Mouse (Mus musculus): ENCODE data around the gene Tnfrsf18. TPM values are rescaled to one million over a fixed set of nuclear protein-coding genes. Genes with fewer than 3 reads are reported as not detected.

Gene Tnfrsf18
- polyA plus RNA-seq, 1 experiment from 2014 or later, result 0.65 TPM

GRCm38 (mm10) chr4:156059261-156059660 is 33.3 kb downstream of the Tnfrsf18 start, which contains the start of gene Ttll10:
Ttll10 (minus strand) TSS chr4:156059414.
- ATAC-seq (ENCODE audit: insufficient number of reproducible peaks, low FRiP score, low TSS enrichment, low read depth), result peak; percentile 46
- H3K4me3 ChIP-seq (ENCODE audit: low read depth, low read length), result peak within 1 kb of the TSS; percentile 3; the same call in 1 of the 2 replicates
- no peaks in the 10 kb centered on the region for H3K36me3 ChIP-seq (ENCODE audit: control insufficient read depth, insufficient read depth, low read length)
- no peaks in the 10 kb centered on the region for H3K27me3 ChIP-seq (ENCODE audit: control insufficient read depth, insufficient read depth, low read length)
- H3K4me2 ChIP-seq (ENCODE audit: low read depth, severe bottlenecking), result no peak within 1 kb of the TSS
- H3K4me1 ChIP-seq (ENCODE audit: control insufficient read depth, insufficient read depth, low read length), result 0 out of 2 replicates have a peak, but pooled peaks cover 3% of the 10 kb centered on the region
- H3K9ac ChIP-seq (ENCODE audit: low read length), result no peak within 1 kb of the TSS
- peak; percentile 30 for DNase-seq (ENCODE audit: low spot score)
- WGBS, result 23% methylated on average over 5 of the region's 5 CpGs
- no peaks in the 10 kb centered on the region for H3K9me3 ChIP-seq (ENCODE audit: control insufficient read depth, low read length)
- H3K27ac ChIP-seq (replicated peaks; ENCODE audit: low read depth, low read length), result no peak within 1 kb of the TSS

- no peak overlapping the region for H3K9ac ChIP-seq (ENCODE audit: low read length)
Observed at GRCm38 (mm10) chr4:156059713-156060112, 33.7 kb downstream of the Tnfrsf18 start.

GRCm38 (mm10) chr4:156063861-156064509 is 38.0 kb downstream of the Tnfrsf18 start:
- no peak overlapping the region for H3K27ac ChIP-seq (replicated peaks; ENCODE audit: low read depth, low read length)
- WGBS, result 12% methylated on average over 4 of the region's 4 CpGs
- no peaks in the 10 kb centered on the region for H3K36me3 ChIP-seq (ENCODE audit: control insufficient read depth, insufficient read depth, low read length)
- no peaks in the 10 kb centered on the region for H3K27me3 ChIP-seq (ENCODE audit: control insufficient read depth, insufficient read depth, low read length)
- no peak overlapping the region for H3K4me3 ChIP-seq (ENCODE audit: low read depth, low read length)
- ATAC-seq (ENCODE audit: insufficient number of reproducible peaks, low FRiP score, low TSS enrichment, low read depth), result no peak
- H3K9ac ChIP-seq (ENCODE audit: low read length), result no peak overlapping the region
- H3K4me2 ChIP-seq (ENCODE audit: low read depth, severe bottlenecking), result no peak overlapping the region
- no peak for DNase-seq (ENCODE audit: low spot score)
- 0 out of 2 replicates have a peak, but pooled peaks cover 3% of the 10 kb centered on the region for H3K4me1 ChIP-seq (ENCODE audit: control insufficient read depth, insufficient read depth, low read length)
- H3K9me3 ChIP-seq (ENCODE audit: control insufficient read depth, low read length), result no peaks in the 10 kb centered on the region

More at GRCm38 (mm10) chr4:156059713-156060112, 33.7 kb downstream of the Tnfrsf18 start:
- H3K9me3 ChIP-seq (ENCODE audit: control insufficient read depth, low read length), result no peaks in the 10 kb centered on the region
- H3K27ac ChIP-seq (replicated peaks; ENCODE audit: low read depth, low read length), result no peak overlapping the region
- no peaks in the 10 kb centered on the region for H3K27me3 ChIP-seq (ENCODE audit: control insufficient read depth, insufficient read depth, low read length)
- ATAC-seq (ENCODE audit: insufficient number of reproducible peaks, low FRiP score, low TSS enrichment, low read depth) (peak; percentile 70), DNase-seq (ENCODE audit: low spot score) (peak; percentile 42)
- no peak overlapping the region for H3K4me3 ChIP-seq (ENCODE audit: low read depth, low read length)
- H3K36me3 ChIP-seq (ENCODE audit: control insufficient read depth, insufficient read depth, low read length), result no peaks in the 10 kb centered on the region
- 19% methylated on average over 10 of the region's 10 CpGs for WGBS
- 0 out of 2 replicates have a peak, but pooled peaks cover 3% of the 10 kb centered on the region for H3K4me1 ChIP-seq (ENCODE audit: control insufficient read depth, insufficient read depth, low read length)
- H3K4me2 ChIP-seq (ENCODE audit: low read depth, severe bottlenecking), result no peak overlapping the region

GRCm38 (mm10) chr4:156064510-156064897 is 38.5 kb downstream of the Tnfrsf18 start:
- WGBS, result 84% methylated on average over 9 of the region's 9 CpGs
- no peak overlapping the region for H3K27ac ChIP-seq (replicated peaks; ENCODE audit: low read depth, low read length)
- DNase-seq (ENCODE audit: low spot score), result no peak

GRCm38 (mm10) chr4:156065156-156065894 is 39.4 kb downstream of the Tnfrsf18 start:
- Histone ChIP-seq H3K4me1 (ENCODE audit: control insufficient read depth, insufficient read depth, low read length) (peaks cover 3% of the 10 kb centered on the region), H3K36me3 (ENCODE audit: control insufficient read depth, insufficient read depth, low read length) (no peaks in the 10 kb centered on the region), H3K9me3 (ENCODE audit: control insufficient read depth, low read length) (no peaks in the 10 kb centered on the region), H3K27me3 (ENCODE audit: control insufficient read depth, insufficient read depth, low read length) (no peaks in the 10 kb centered on the region), H3K9ac (ENCODE audit: low read length) (no peak overlapping the region), H3K4me3 (ENCODE audit: low read depth, low read length) (no peak overlapping the region), H3K27ac (replicated peaks; ENCODE audit: low read depth, low read length) (no peak overlapping the region), H3K4me2 (ENCODE audit: low read depth, severe bottlenecking) (no peak overlapping the region)
- no peak for DNase-seq (ENCODE audit: low spot score)
- 83% methylated on average over 10 of the region's 10 CpGs for WGBS
- ATAC-seq (ENCODE audit: insufficient number of reproducible peaks, low FRiP score, low TSS enrichment, low read depth), result no peak

More at GRCm38 (mm10) chr4:156064510-156064897, 38.5 kb downstream of the Tnfrsf18 start:
- H3K36me3 ChIP-seq (ENCODE audit: control insufficient read depth, insufficient read depth, low read length), result no peaks in the 10 kb centered on the region
- 0 out of 2 replicates have a peak, but pooled peaks cover 3% of the 10 kb centered on the region for H3K4me1 ChIP-seq (ENCODE audit: control insufficient read depth, insufficient read depth, low read length)
- no peaks in the 10 kb centered on the region for H3K27me3 ChIP-seq (ENCODE audit: control insufficient read depth, insufficient read depth, low read length)
- no peak overlapping the region for H3K9ac ChIP-seq (ENCODE audit: low read length)
- no peak overlapping the region for H3K4me2 ChIP-seq (ENCODE audit: low read depth, severe bottlenecking)
- H3K9me3 ChIP-seq (ENCODE audit: control insufficient read depth, low read length), result no peaks in the 10 kb centered on the region
- H3K4me3 ChIP-seq (ENCODE audit: low read depth, low read length), result no peak overlapping the region
- ATAC-seq (ENCODE audit: insufficient number of reproducible peaks, low FRiP score, low TSS enrichment, low read depth), result no peak

- 66% methylated on average over 5 of the region's 5 CpGs for WGBS
- DNase-seq (ENCODE audit: low spot score) (no peak), ATAC-seq (ENCODE audit: insufficient number of reproducible peaks, low FRiP score, low TSS enrichment, low read depth) (no peak)
- no peaks in the 10 kb centered on the region for H3K9me3 ChIP-seq (ENCODE audit: control insufficient read depth, low read length)
- H3K27ac ChIP-seq (replicated peaks; ENCODE audit: low read depth, low read length), result no peak overlapping the region
- H3K9ac ChIP-seq (ENCODE audit: low read length), result no peak overlapping the region
- no peaks in the 10 kb centered on the region for H3K27me3 ChIP-seq (ENCODE audit: control insufficient read depth, insufficient read depth, low read length)
- no peaks in the 10 kb centered on the region for H3K36me3 ChIP-seq (ENCODE audit: control insufficient read depth, insufficient read depth, low read length)
- no peak overlapping the region for H3K4me2 ChIP-seq (ENCODE audit: low read depth, severe bottlenecking)
- H3K4me1 ChIP-seq (ENCODE audit: control insufficient read depth, insufficient read depth, low read length), result peaks cover 7% of the 10 kb centered on the region
- H3K4me3 ChIP-seq (ENCODE audit: low read depth, low read length), result no peak overlapping the region
Observed at GRCm38 (mm10) chr4:156067256-156067949, 41.4 kb downstream of the Tnfrsf18 start.

- Histone ChIP-seq H3K4me2 (ENCODE audit: low read depth, severe bottlenecking) (no peak overlapping the region), H3K4me1 (ENCODE audit: control insufficient read depth, insufficient read depth, low read length) (peaks cover 7% of the 10 kb centered on the region), H3K27me3 (ENCODE audit: control insufficient read depth, insufficient read depth, low read length) (no peaks in the 10 kb centered on the region), H3K9me3 (ENCODE audit: control insufficient read depth, low read length) (no peaks in the 10 kb centered on the region), H3K36me3 (ENCODE audit: control insufficient read depth, insufficient read depth, low read length) (no peaks in the 10 kb centered on the region), H3K9ac (ENCODE audit: low read length) (no peak overlapping the region), H3K4me3 (ENCODE audit: low read depth, low read length) (no peak overlapping the region), H3K27ac (replicated peaks; ENCODE audit: low read depth, low read length) (no peak overlapping the region)
- no peak for DNase-seq (ENCODE audit: low spot score)
- ATAC-seq (ENCODE audit: insufficient number of reproducible peaks, low FRiP score, low TSS enrichment, low read depth), result no peak
- 91% methylated on average over 8 of the region's 8 CpGs for whole genome bisulfite sequencing
Observed at GRCm38 (mm10) chr4:156069701-156070100, 43.7 kb downstream of the Tnfrsf18 start.

- no peak overlapping the region for H3K4me2 ChIP-seq (ENCODE audit: low read depth, severe bottlenecking)
- H3K36me3 ChIP-seq (ENCODE audit: control insufficient read depth, insufficient read depth, low read length), result no peaks in the 10 kb centered on the region
- H3K9me3 ChIP-seq (ENCODE audit: control insufficient read depth, low read length), result no peaks in the 10 kb centered on the region
- H3K4me1 ChIP-seq (ENCODE audit: control insufficient read depth, insufficient read depth, low read length), result peaks cover 7% of the 10 kb centered on the region
- WGBS, result 68% methylated on average over 6 of the region's 6 CpGs
- no peak overlapping the region; the same call in 1 of the 2 replicates for H3K27ac ChIP-seq (replicated peaks; ENCODE audit: low read depth, low read length)
- H3K27me3 ChIP-seq (ENCODE audit: control insufficient read depth, insufficient read depth, low read length), result no peaks in the 10 kb centered on the region
- DNase-seq (ENCODE audit: low spot score) (no peak), ATAC-seq (ENCODE audit: insufficient number of reproducible peaks, low FRiP score, low TSS enrichment, low read depth) (no peak)
- no peak overlapping the region for H3K9ac ChIP-seq (ENCODE audit: low read length)
- H3K4me3 ChIP-seq (ENCODE audit: low read depth, low read length), result no peak overlapping the region
Observed at GRCm38 (mm10) chr4:156070276-156070675, 44.3 kb downstream of the Tnfrsf18 start.
